Mouse (Mus musculus): ENCODE data around the gene Hyal1. TPM values are rescaled to one million over a fixed set of nuclear protein-coding genes. Genes with fewer than 3 reads are reported as not detected.

The Hyal1 gene
- total and polyA plus RNA-seq, 3 experiments, result 0.40 to 0.59 TPM; not detected in 1

DNA sequence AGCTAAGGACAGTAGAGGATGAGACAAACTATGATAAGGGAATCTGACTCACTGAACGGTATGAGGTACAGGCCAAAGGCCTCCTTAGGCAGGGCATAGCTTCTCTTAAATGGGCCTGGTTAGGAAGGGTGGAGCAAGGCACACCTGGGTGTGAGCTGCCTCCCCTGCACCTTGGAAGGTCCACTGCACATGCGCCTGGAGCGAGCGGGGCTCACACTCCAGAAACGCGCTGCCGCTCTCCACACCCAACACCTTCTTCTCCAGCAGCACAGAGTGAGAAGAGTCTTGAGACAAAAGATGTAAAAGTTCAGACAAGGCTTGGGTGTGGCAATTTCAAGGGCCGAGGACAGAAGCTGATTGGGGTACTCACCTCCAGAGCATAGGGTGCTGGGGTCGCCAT is 22.7 kb downstream of the Hyal1 start:
- TF ChIP-seq ZKSCAN1 (IDR thresholded peaks at IDR 0.05; ENCODE audit: borderline replicate concordance, low read depth, low read length) (no peak), POLR2AphosphoS2 (IDR thresholded peaks at IDR 0.05; ENCODE audit: low read depth, low read length) (no peak)
- Histone ChIP-seq H3K9ac (ENCODE audit: insufficient read depth, low read depth) (no peak overlapping the region), H3K27me3 (replicated peaks) (no peaks in the 10 kb centered on the region), H3K9me3 (replicated peaks; ENCODE audit: low read length) (no peaks in the 10 kb centered on the region), H3K79me2 (replicated peaks; ENCODE audit: control insufficient read depth, extremely low read depth, insufficient read depth, poor library complexity, severe bottlenecking) (no peaks in the 10 kb centered on the region), H3K36me3 (replicated peaks in 1 of 2; ENCODE audit: control insufficient read depth in 1 of 2, insufficient read depth in 1 of 2, low read length in 1 of 2) (peaks cover 4 to 70% of the 10 kb centered on the region in 2 experiments), H3K4me1 (ENCODE audit: control insufficient read depth in 1 of 2, insufficient read depth in 2 of 2) (peaks cover 24 to 39% of the 10 kb centered on the region in 2 experiments), H3K4me2 (ENCODE audit: insufficient read depth, low read depth, poor library complexity, severe bottlenecking) (no peak overlapping the region), H3K4me3 (replicated peaks in 1 of 3; ENCODE audit: low read depth in 2 of 3, low read length in 2 of 3, poor library complexity in 1 of 3) (no peak overlapping the region), H3K27ac (ENCODE audit: insufficient read depth, low read depth) (no peak overlapping the region)
- dilution Hi-C loops (cut with MboI; ENCODE audit: extremely low pct_ligation_motif_present, extremely low pct_unique_long_range_greater_than_20kb, low sequenced_read_pairs) (no loop called here), in situ Hi-C loops (cut with MboI; ENCODE audit: low pct_ligation_motif_present, low pct_unique_long_range_greater_than_20kb, low sequenced_read_pairs) (no loop called here)
- no peak for DNase-seq (ENCODE audit: extremely low read depth)

DNA sequence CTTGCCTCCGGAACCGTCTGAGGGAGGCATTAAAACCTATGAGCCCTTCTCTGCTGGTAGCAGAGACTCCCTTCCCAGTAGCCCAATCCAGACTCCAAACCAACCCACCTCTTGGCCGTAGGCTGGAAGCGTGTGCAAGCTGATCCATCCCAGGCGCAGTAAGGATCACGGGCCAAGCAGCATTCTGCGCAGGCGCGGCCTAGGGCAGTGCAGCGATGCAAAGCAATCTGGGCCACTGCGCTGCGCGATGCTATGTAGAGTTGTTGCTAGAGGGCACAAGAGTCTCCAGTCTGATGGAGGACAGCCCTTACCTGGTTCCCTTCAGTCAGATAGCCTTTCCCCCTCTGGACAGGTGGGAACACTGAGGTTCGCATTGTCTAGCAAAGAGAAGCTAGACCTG is 23.1 kb downstream of the Hyal1 start:
- no peak overlapping the region for H3K4me3 ChIP-seq (replicated peaks in 1 of 3; ENCODE audit: low read depth in 2 of 3, low read length in 2 of 3, poor library complexity in 1 of 3)
- TF ChIP-seq JUN (IDR thresholded peaks at IDR 0.05; ENCODE audit: insufficient read depth, low read depth, low read length) (no peak), PAX5 (IDR thresholded peaks at IDR 0.05; ENCODE audit: low read length) (no peak), IRF4 (IDR thresholded peaks at IDR 0.05; ENCODE audit: low read depth, low read length) (no peak), RAD21 (IDR thresholded peaks at IDR 0.05; ENCODE audit: low read depth, low read length) (no peak)
- dilution Hi-C loops (cut with MboI; ENCODE audit: extremely low pct_ligation_motif_present, extremely low pct_unique_long_range_greater_than_20kb, low sequenced_read_pairs), result no loop called here

GRCm38 (mm10) chr9:107600745-107601144 is 24.0 kb downstream of the Hyal1 start:
- peaks cover 27 to 48% of the 10 kb centered on the region in 2 experiments for H3K4me1 ChIP-seq (ENCODE audit: control insufficient read depth in 1 of 2, insufficient read depth in 2 of 2)
- H3K36me3 ChIP-seq (replicated peaks in 1 of 2; ENCODE audit: control insufficient read depth in 1 of 2, insufficient read depth in 1 of 2, low read length in 1 of 2), result peaks cover 4 to 59% of the 10 kb centered on the region in 2 experiments
- H3K79me2 ChIP-seq (replicated peaks; ENCODE audit: control insufficient read depth, extremely low read depth, insufficient read depth, poor library complexity, severe bottlenecking), result no peaks in the 10 kb centered on the region
- no peaks in the 10 kb centered on the region for H3K9me3 ChIP-seq (replicated peaks; ENCODE audit: low read length)
- no peaks in the 10 kb centered on the region for H3K27me3 ChIP-seq (replicated peaks)
- dilution Hi-C loops (cut with MboI; ENCODE audit: extremely low pct_ligation_motif_present, extremely low pct_unique_long_range_greater_than_20kb, low sequenced_read_pairs), result no loop called here
- no peak overlapping the region for H3K9ac ChIP-seq (ENCODE audit: insufficient read depth, low read depth)
- in situ Hi-C loops (cut with MboI; ENCODE audit: low pct_ligation_motif_present, low pct_unique_long_range_greater_than_20kb, low sequenced_read_pairs), result no loop called here
- no peak for DNase-seq (ENCODE audit: extremely low read depth)
- peak in 1 of 2 experiments; percentile 36; a peak in 2 of 4 replicates for TF ChIP-seq CTCF (conservative IDR thresholded peaks at IDR 0.05 in 1 of 2, IDR thresholded peaks at IDR 0.05 in 1 of 2; ENCODE audit: low read depth in 2 of 2, low read length in 2 of 2)
- no peak for TF ChIP-seq MAFK (IDR thresholded peaks at IDR 0.05; ENCODE audit: insufficient replicate concordance, low read length)
- H3K4me2 ChIP-seq (ENCODE audit: insufficient read depth, low read depth, poor library complexity, severe bottlenecking), result no peak overlapping the region
- H3K4me3 ChIP-seq (replicated peaks in 1 of 3; ENCODE audit: low read depth in 2 of 3, low read length in 2 of 3, poor library complexity in 1 of 3), result no peak overlapping the region
- H3K27ac ChIP-seq (ENCODE audit: insufficient read depth, low read depth), result no peak overlapping the region

More for the DNA sequence above, 23.1 kb downstream of the Hyal1 start:
- in situ Hi-C loops (cut with MboI; ENCODE audit: low pct_ligation_motif_present, low pct_unique_long_range_greater_than_20kb, low sequenced_read_pairs), result no loop called here
- Histone ChIP-seq H3K27ac (ENCODE audit: insufficient read depth, low read depth) (no peak overlapping the region), H3K27me3 (replicated peaks) (no peaks in the 10 kb centered on the region), H3K4me1 (ENCODE audit: control insufficient read depth in 1 of 2, insufficient read depth in 2 of 2) (peaks cover 24 to 43% of the 10 kb centered on the region in 2 experiments), H3K4me2 (ENCODE audit: insufficient read depth, low read depth, poor library complexity, severe bottlenecking) (no peak overlapping the region), H3K79me2 (replicated peaks; ENCODE audit: control insufficient read depth, extremely low read depth, insufficient read depth, poor library complexity, severe bottlenecking) (no peaks in the 10 kb centered on the region), H3K9ac (ENCODE audit: insufficient read depth, low read depth) (no peak overlapping the region), H3K36me3 (replicated peaks in 1 of 2; ENCODE audit: control insufficient read depth in 1 of 2, insufficient read depth in 1 of 2, low read length in 1 of 2) (peaks cover 4 to 66% of the 10 kb centered on the region in 2 experiments), H3K9me3 (replicated peaks; ENCODE audit: low read length) (no peaks in the 10 kb centered on the region)
- DNase-seq (ENCODE audit: extremely low read depth), result no peak
